Mouse (Mus musculus) stomach, embryonic 15.5 days (tissue): ENCODE data around the gene Chil1. TPM values are rescaled to one million over a fixed set of nuclear protein-coding genes. Genes with fewer than 3 reads are reported as not detected.

Experiments used
- ATAC-seq: fragments of 200-750 bp; cut with Nextera tagmentation; 2 replicates; pipeline ENCODE4 v1.8.0; 2017; ENCODE audit warnings: low read depth, moderate number of reproducible peaks, moderate TSS enrichment; ENCODE audit not compliant: insufficient read depth, low FRiP score
- H3K27ac ChIP-seq: fragments of 300-500 bp; sonication (generic); 2 replicates; pipeline ENCODE4 v1.5.1; 2015; ENCODE audit warnings: mild to moderate bottlenecking, inconsistent platforms
- H3K27me3 ChIP-seq: fragments of 300-500 bp; sonication (generic); replicated peaks from 2 replicates; pipeline ENCODE4 v1.6.1; 2015; ENCODE audit warnings: inconsistent platforms
- H3K36me3 ChIP-seq: fragments of 300-500 bp; sonication (generic); 2 replicates; pipeline ENCODE4 v1.6.1; 2015; ENCODE audit warnings: inconsistent platforms
- H3K4me1 ChIP-seq: fragments of 300-500 bp; sonication (generic); 2 replicates; pipeline ENCODE4 v1.6.1; 2015; ENCODE audit warnings: inconsistent platforms
- H3K4me2 ChIP-seq: fragments of 300-500 bp; sonication (generic); 2 replicates; pipeline ENCODE4 v1.6.1; 2015; ENCODE audit warnings: mild to moderate bottlenecking, inconsistent platforms
- H3K4me3 ChIP-seq: fragments of 300-500 bp; sonication (generic); replicated peaks from 2 replicates; pipeline ENCODE4 v1.5.1; 2015; ENCODE audit warnings: inconsistent platforms
- H3K9ac ChIP-seq: fragments of 300-500 bp; sonication (generic); 2 replicates; pipeline ENCODE4 v1.6.1; 2015; ENCODE audit warnings: inconsistent platforms
- H3K9me3 ChIP-seq: fragments of 300-500 bp; sonication (generic); 2 replicates; pipeline ENCODE4 v1.6.1; 2016; ENCODE audit warnings: inconsistent platforms
- WGBS: fragments of 180-500 bp; shearing (Covaris S2); methylation state at CpG from one replicate; pipeline ENCODE4 v1.1.7; 2015; 5-methylcytosine and 5-hydroxymethylcytosine counted together
- polyA plus RNA-seq: library from polyadenylated mRNA; unstranded; fragments of >200 nt; fragmentation: Nextera tagmentation; extraction: Ambion mirVana; gene quantifications from 2 replicates; pipeline ENCODE4 v1.2.1, GENCODE M21; 2015

Gene Chil1
- polyA plus RNA-seq, 1 experiment from 2014 or later = 2.9 TPM

GRCm38 (mm10) chr1:134234455-134235390 lies 52.7 kb downstream of the Chil1 start:
- 0 out of 2 replicates have a peak, but pooled peaks have one; percentile 8 for ATAC-seq
- Histone ChIP-seq H3K27me3 (peaks cover 32% of the 10 kb centered on the region), H3K4me2 (peak overlapping the region; percentile 84), H3K9me3 (no peaks in the 10 kb centered on the region), H3K36me3 (no peaks in the 10 kb centered on the region), H3K9ac (peak overlapping the region; percentile 19; the same call in 1 of the 2 replicates), H3K27ac (0 out of 2 replicates have a peak overlapping the region, but pooled peaks have one; percentile 26), H3K4me3 (peak overlapping the region; percentile 42), H3K4me1 (peaks cover 21% of the 10 kb centered on the region; the same call in 1 of the 2 replicates)
- WGBS = 2% methylated on average over 41 of the region's 41 CpGs

- under 1% methylated on average over 34 of the region's 37 CpGs for whole genome bisulfite sequencing
- H3K9me3 ChIP-seq = no peaks in the 10 kb centered on the region
- no peaks in the 10 kb centered on the region for H3K36me3 ChIP-seq
- H3K27ac ChIP-seq = 0 out of 2 replicates have a peak within 1 kb of the TSS, but pooled peaks have one; percentile 26
- H3K4me1 ChIP-seq = peaks cover 21% of the 10 kb centered on the region; the same call in 1 of the 2 replicates
- peak within 1 kb of the TSS; percentile 19; the same call in 1 of the 2 replicates for H3K9ac ChIP-seq
- peak within 1 kb of the TSS; percentile 84 for H3K4me2 ChIP-seq
- H3K4me3 ChIP-seq = peak within 1 kb of the TSS; percentile 42
- ATAC-seq = no peak
- peaks cover 32% of the 10 kb centered on the region for H3K27me3 ChIP-seq
These were observed 53.5 kb downstream of the Chil1 start, which contains the start of gene Adora1 for GRCm38 (mm10) chr1:134235391-134235921. TSS of gene Adora1 (minus strand) at chr1:134235431.

- Histone ChIP-seq H3K9me3 (no peaks in the 10 kb centered on the region), H3K36me3 (no peaks in the 10 kb centered on the region), H3K27me3 (peaks cover 32% of the 10 kb centered on the region), H3K27ac (no peak overlapping the region), H3K9ac (no peak overlapping the region), H3K4me1 (peaks cover 21% of the 10 kb centered on the region; the same call in 1 of the 2 replicates), H3K4me2 (no peak overlapping the region), H3K4me3 (no peak overlapping the region)
- WGBS = 55% methylated on average over 3 of the region's 3 CpGs
- no peak for ATAC-seq
These were observed 54.2 kb downstream of the Chil1 start for GRCm38 (mm10) chr1:134236142-134236541.

DNA sequence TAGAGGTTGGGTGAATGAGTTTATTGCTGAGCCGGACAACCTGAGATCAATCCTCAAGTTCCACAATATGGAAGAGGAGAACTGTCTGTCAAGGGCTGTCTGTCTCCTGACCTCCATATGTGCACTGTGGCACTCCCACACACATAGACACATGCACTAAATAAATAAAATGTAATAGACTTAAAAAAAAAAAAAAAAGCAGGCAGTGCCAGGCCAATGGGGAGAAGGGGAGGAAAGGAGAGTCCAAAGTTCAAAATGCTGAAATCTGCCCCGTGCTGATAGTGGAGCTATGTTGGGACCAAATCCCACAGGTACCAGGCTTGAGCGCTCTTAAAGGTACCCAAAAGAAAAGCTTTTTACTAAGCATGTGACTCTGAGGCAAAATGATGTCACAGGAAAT lies 55.5 kb downstream of the Chil1 start:
- Histone ChIP-seq H3K4me2 (no peak overlapping the region), H3K9me3 (no peaks in the 10 kb centered on the region), H3K4me3 (no peak overlapping the region), H3K4me1 (peaks cover 21% of the 10 kb centered on the region; the same call in 1 of the 2 replicates), H3K9ac (no peak overlapping the region), H3K36me3 (no peaks in the 10 kb centered on the region), H3K27ac (peak overlapping the region; percentile 45; the same call in 1 of the 2 replicates), H3K27me3 (peaks cover 32% of the 10 kb centered on the region)
- ATAC-seq = peak; percentile 53; the same call in 1 of the 2 replicates
- 72% methylated on average over 3 of the region's 3 CpGs for WGBS

Other genes with a start within 250 kb of the Chil1 start
- gene Fmod, start 144.9 kb upstream of the Chil1 start, polyA plus RNA-seq = 9.0 and 11.1 TPM in 2 replicates
- gene Btg2, start 103.1 kb upstream of the Chil1 start, polyA plus RNA-seq = 72.2 and 72.4 TPM in 2 replicates
- 0.70 and 1.1 TPM in 2 replicates for gene Chit1, start 70.9 kb upstream of the Chil1 start, polyA plus RNA-seq
- gene Mybph, start 11.3 kb downstream of the Chil1 start, polyA plus RNA-seq = 0.30 and 1.3 TPM in 2 replicates
- 11.8 and 13.8 TPM in 2 replicates for gene Adora1, start 53.3 kb downstream of the Chil1 start, polyA plus RNA-seq
- gene Myog, start 107.8 kb downstream of the Chil1 start, polyA plus RNA-seq = 1.3 and 4.3 TPM in 2 replicates
- gene Ppfia4, start 150.8 kb downstream of the Chil1 start, polyA plus RNA-seq = 5.8 and 6.1 TPM in 2 replicates
- 85.8 and 90.6 TPM in 2 replicates for gene Tmem183a, start 179.8 kb downstream of the Chil1 start, polyA plus RNA-seq
- gene 4933406M09Rik, start 203.8 kb downstream of the Chil1 start, polyA plus RNA-seq = not detected in 2 replicates
- 38.5 and 40.1 TPM in 2 replicates for gene Cyb5r1, start 223.4 kb downstream of the Chil1 start, polyA plus RNA-seq
- 82.5 and 93.6 TPM in 2 replicates for gene Adipor1, start 233.2 kb downstream of the Chil1 start, polyA plus RNA-seq